Mouse (Mus musculus) layer of hippocampus, adult 8-10 months (tissue): ENCODE data around the gene Tnip2. TPM values are rescaled to one million over a fixed set of nuclear protein-coding genes. Genes with fewer than 3 reads are reported as not detected.

Experiments
- DNase-seq, 2 experiments: peaks; one replicate each; pipeline ENCODE4 v3.0.0; 2022; ENCODE audit warnings: low spot score in 2 of 2
- total RNA-seq, 4 experiments: library from RNA; stranded (reverse); gene quantifications; 2 replicates each; pipeline ENCODE4 v1.2.4; 2022

Tnip2 gene
- total RNA-seq, 4 experiments from 2014 or later = 27.2 to 36.7 (median 33.1) TPM

DNA sequence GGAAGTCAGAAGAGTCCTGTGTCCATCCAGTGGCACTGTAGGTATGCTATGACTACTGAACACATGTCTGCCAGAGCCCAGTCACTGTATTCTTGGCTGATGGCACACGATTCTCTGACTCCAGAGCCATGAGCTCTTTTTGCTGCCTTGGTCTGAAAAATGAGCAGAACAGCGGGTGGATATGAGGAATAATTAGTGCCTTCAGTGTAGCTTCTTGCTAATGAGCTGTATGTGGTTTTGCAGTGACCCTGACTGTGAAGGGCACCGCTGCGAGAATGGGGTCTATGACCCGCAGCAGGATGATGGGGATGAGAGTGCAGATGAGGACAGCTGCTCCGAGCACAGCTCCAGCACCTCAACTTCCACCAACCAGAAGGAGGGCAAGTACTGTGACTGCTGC lies 52.0 kb downstream of the Tnip2 start:
- no peak for DNase-seq

DNA sequence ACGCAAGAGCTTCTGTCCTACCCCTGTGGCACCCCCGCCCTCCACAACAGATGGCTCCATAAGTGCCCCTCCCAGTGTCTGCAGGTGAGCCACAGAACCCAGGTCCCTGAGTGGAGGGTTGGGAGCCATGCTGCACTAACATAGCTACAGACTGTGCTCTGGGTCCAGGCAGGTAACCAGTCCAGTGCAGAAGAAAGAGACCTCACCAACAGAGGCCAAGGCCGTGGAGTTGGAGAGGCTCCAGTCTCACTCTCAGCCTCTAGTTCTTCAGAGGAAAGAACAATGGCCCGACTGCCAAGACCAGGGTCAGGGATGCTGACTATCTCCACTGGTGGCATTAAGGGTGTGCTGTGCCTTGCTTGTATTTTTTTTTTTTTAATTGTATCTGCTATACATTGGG lies 52.5 kb downstream of the Tnip2 start:
- DNase-seq = no peak

DNA sequence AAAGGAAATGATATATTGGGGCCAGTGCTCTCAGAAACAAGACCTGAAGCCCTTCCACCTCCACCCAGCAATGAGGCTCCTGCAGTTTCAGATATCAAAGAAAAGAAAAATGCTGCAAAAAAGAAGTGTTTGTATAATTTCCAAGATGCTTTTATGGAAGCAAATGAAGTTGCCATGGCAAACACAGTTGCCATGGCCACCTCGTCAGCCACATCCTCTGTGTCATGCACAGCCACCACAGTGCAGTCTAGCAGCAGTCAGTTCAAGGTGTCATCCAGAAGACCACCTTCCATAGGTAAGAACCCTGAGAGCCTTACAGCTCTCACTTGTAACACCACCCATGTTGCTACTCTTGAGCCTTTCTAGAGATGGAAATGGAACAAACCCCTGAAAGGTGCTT lies 54.8 kb downstream of the Tnip2 start:
- peak in 1 of 2 experiments; percentile 27 for DNase-seq

DNA sequence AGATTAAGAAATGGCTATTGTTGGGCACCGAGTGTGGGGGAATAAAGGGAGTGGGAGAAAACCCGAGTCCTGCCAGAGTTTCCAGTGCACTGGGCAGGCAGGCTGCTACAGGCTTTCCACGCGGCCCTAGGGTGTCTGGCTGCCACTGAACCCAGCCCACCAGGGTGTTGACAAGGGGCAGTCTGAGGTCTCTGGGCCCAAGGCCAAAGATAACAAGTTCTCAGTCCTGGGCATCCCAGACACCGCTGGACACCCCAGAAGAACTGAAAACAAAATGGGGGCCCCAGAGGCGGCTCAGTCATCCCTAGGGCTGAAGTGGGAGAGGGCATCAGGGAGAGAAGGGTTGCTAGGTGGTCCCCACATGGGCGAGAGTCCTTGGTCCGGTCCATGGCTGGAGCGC lies 67.6 kb downstream of the Tnip2 start:
- no peak for DNase-seq

Other genes with a start within 250 kb of the Tnip2 start
- gene Zfyve28, start 225.5 kb downstream of the Tnip2 start, total RNA-seq = 10 to 100 TPM; 32.5 to 37.0 (median 33.5) TPM
- under 1 TPM; 0.52 to 0.85 (median 0.74) TPM for gene Cfap99, start 225.4 kb downstream of the Tnip2 start, total RNA-seq
- 10 to 100 TPM; 82.2 to 87.7 (median 84.1) TPM for gene Rnf4, start 177.7 kb downstream of the Tnip2 start, total RNA-seq
- 10 to 100 TPM; 41.6 to 48.2 (median 45.0) TPM for gene Fam193a, start 144.1 kb downstream of the Tnip2 start, total RNA-seq
- gene Sh3bp2, start 11.8 kb upstream of the Tnip2 start, total RNA-seq = 10 to 100 TPM in 2 of 4 experiments, 1 to 10 TPM in 2; 3.8 to 13.5 (median 8.5) TPM
- 100 to 1,000 TPM; 394 to 417 (median 404) TPM for gene Add1, start 59.7 kb upstream of the Tnip2 start, total RNA-seq
- 10 to 100 TPM; 39.6 to 50.6 (median 46.0) TPM for gene Mfsd10, start 123.2 kb upstream of the Tnip2 start, total RNA-seq
- gene Nop14, start 146.2 kb upstream of the Tnip2 start, total RNA-seq = 10 to 100 TPM; 11.5 to 18.2 (median 16.6) TPM
- 1 to 10 TPM; 4.1 to 8.5 (median 5.7) TPM for gene Grk4, start 146.4 kb upstream of the Tnip2 start, total RNA-seq
- gene Htt, start 247.7 kb upstream of the Tnip2 start, total RNA-seq = 10 to 100 TPM; 71.0 to 94.2 (median 80.1) TPM